Mouse (Mus musculus) midbrain, embryonic 12.5 days (tissue): ENCODE measurements around the gene Hspb2. TPM values are rescaled to one million over a fixed set of nuclear protein-coding genes. Genes with fewer than 3 reads are reported as not detected.

Experiments used
- ATAC-seq: fragments of 200-750 bp; cut with Nextera tagmentation; 2 replicates; pipeline ENCODE4 v1.8.0; 2017; ENCODE audit warnings: low read depth, moderate TSS enrichment, moderate library complexity; ENCODE audit not compliant: low FRiP score
- H3K27ac ChIP-seq: fragments of 300-500 bp; sonication (generic); replicated peaks from 2 replicates; pipeline ENCODE4 v1.5.1; 2016; ENCODE audit warnings: mild to moderate bottlenecking
- H3K27me3 ChIP-seq: fragments of 300-500 bp; sonication (generic); 2 replicates; pipeline ENCODE4 v1.6.1; 2016; ENCODE audit warnings: mild to moderate bottlenecking
- H3K36me3 ChIP-seq: fragments of 300-500 bp; sonication (generic); 2 replicates; pipeline ENCODE4 v1.6.1; 2016
- H3K4me1 ChIP-seq: fragments of 300-500 bp; sonication (generic); 2 replicates; pipeline ENCODE4 v1.6.1; 2016
- H3K4me2 ChIP-seq: fragments of 300-500 bp; sonication (generic); replicated peaks from 2 replicates; pipeline ENCODE4 v1.6.1; 2016; ENCODE audit warnings: mild to moderate bottlenecking, moderate library complexity
- H3K4me3 ChIP-seq: fragments of 300-500 bp; sonication (generic); 2 replicates; pipeline ENCODE4 v1.5.1; 2016; ENCODE audit warnings: mild to moderate bottlenecking
- H3K9ac ChIP-seq: fragments of 300-500 bp; sonication (generic); replicated peaks from 2 replicates; pipeline ENCODE4 v1.6.1; 2016; ENCODE audit warnings: mild to moderate bottlenecking, moderate library complexity
- H3K9me3 ChIP-seq: fragments of 300-500 bp; sonication (generic); 2 replicates; pipeline ENCODE4 v1.6.1; 2016; ENCODE audit warnings: mild to moderate bottlenecking
- WGBS: fragments of 180-500 bp; shearing (Covaris S2); methylation state at CpG from one replicate; pipeline ENCODE4 v1.1.7; 2016; 5-methylcytosine and 5-hydroxymethylcytosine counted together
- polyA plus RNA-seq: library from polyadenylated mRNA; unstranded; fragments of >200 nt; fragmentation: Nextera tagmentation; extraction: Ambion mirVana; gene quantifications from 2 replicates; pipeline ENCODE4 v1.2.1, GENCODE M21; 2016

The Hspb2 gene
- polyA plus RNA-seq, 1 experiment from 2014 or later: 0.48 TPM

GRCm38 (mm10) chr9:50724661-50725330, 27.4 kb downstream of the Hspb2 start:
- peak overlapping the region; percentile 29; the same call in 1 of the 2 replicates for H3K9ac ChIP-seq
- peak overlapping the region; percentile 8; the same call in 1 of the 2 replicates for H3K4me3 ChIP-seq
- peak overlapping the region; percentile 83 for H3K27ac ChIP-seq
- H3K36me3 ChIP-seq: no peaks in the 10 kb centered on the region
- H3K9me3 ChIP-seq: no peaks in the 10 kb centered on the region
- peaks cover 59% of the 10 kb centered on the region for H3K4me1 ChIP-seq
- H3K4me2 ChIP-seq: peak overlapping the region; percentile 78
- peak; percentile 8; the same call in 1 of the 2 replicates for ATAC-seq
- 0 out of 2 replicates have a peak, but pooled peaks cover 4% of the 10 kb centered on the region for H3K27me3 ChIP-seq
- WGBS: 59% methylated on average over 3 of the region's 3 CpGs

- 89% methylated on average over 2 of the region's 2 CpGs for WGBS
- H3K4me3 ChIP-seq: 0 out of 2 replicates have a peak overlapping the region, but pooled peaks have one; percentile 8
- peaks cover 59% of the 10 kb centered on the region for H3K4me1 ChIP-seq
- 0 out of 2 replicates have a peak, but pooled peaks cover 4% of the 10 kb centered on the region for H3K27me3 ChIP-seq
- H3K27ac ChIP-seq: peak overlapping the region; percentile 83
- no peak for ATAC-seq
- peak overlapping the region; percentile 78 for H3K4me2 ChIP-seq
- H3K9me3 ChIP-seq: no peaks in the 10 kb centered on the region
- peak overlapping the region; percentile 29 for H3K9ac ChIP-seq
- no peaks in the 10 kb centered on the region; the same call in 1 of the 2 replicates for H3K36me3 ChIP-seq
Observed at GRCm38 (mm10) chr9:50724147-50724546, 28.0 kb downstream of the Hspb2 start.

- Histone ChIP-seq H3K27ac (no peak overlapping the region), H3K27me3 (no peaks in the 10 kb centered on the region), H3K4me1 (peaks cover 54% of the 10 kb centered on the region), H3K9me3 (no peaks in the 10 kb centered on the region), H3K9ac (no peak overlapping the region), H3K4me3 (no peak overlapping the region), H3K36me3 (no peaks in the 10 kb centered on the region; the same call in 1 of the 2 replicates), H3K4me2 (0 out of 2 replicates have a peak overlapping the region, but pooled peaks have one; percentile 19)
- WGBS: 80% methylated on average over 7 of the region's 7 CpGs
- no peak for ATAC-seq
Observed at GRCm38 (mm10) chr9:50723406-50723805, 28.7 kb downstream of the Hspb2 start.

GRCm38 (mm10) chr9:50722451-50722911, 29.7 kb downstream of the Hspb2 start:
- no peak overlapping the region for H3K27ac ChIP-seq
- H3K4me2 ChIP-seq: no peak overlapping the region
- peaks cover 50% of the 10 kb centered on the region for H3K4me1 ChIP-seq
- H3K9me3 ChIP-seq: no peaks in the 10 kb centered on the region
- H3K36me3 ChIP-seq: no peaks in the 10 kb centered on the region; the same call in 1 of the 2 replicates
- H3K9ac ChIP-seq: no peak overlapping the region
- no peak for ATAC-seq
- H3K4me3 ChIP-seq: no peak overlapping the region
- no peaks in the 10 kb centered on the region for H3K27me3 ChIP-seq
- WGBS: 58% methylated on average over 8 of the region's 8 CpGs

- Histone ChIP-seq H3K9me3 (no peaks in the 10 kb centered on the region), H3K4me3 (no peak overlapping the region), H3K36me3 (no peaks in the 10 kb centered on the region; the same call in 1 of the 2 replicates), H3K9ac (no peak overlapping the region), H3K4me1 (peaks cover 36% of the 10 kb centered on the region), H3K27ac (no peak overlapping the region), H3K4me2 (no peak overlapping the region), H3K27me3 (no peaks in the 10 kb centered on the region)
- 37% methylated on average over 12 of the region's 12 CpGs for WGBS
- ATAC-seq: no peak
Observed at GRCm38 (mm10) chr9:50721061-50721460, 31.1 kb downstream of the Hspb2 start.

GRCm38 (mm10) chr9:50718878-50719277, 33.3 kb downstream of the Hspb2 start:
- H3K4me2 ChIP-seq: no peak overlapping the region
- 79% methylated on average over 4 of the region's 4 CpGs for WGBS
- no peaks in the 10 kb centered on the region for H3K9me3 ChIP-seq
- no peak overlapping the region for H3K4me3 ChIP-seq
- H3K9ac ChIP-seq: no peak overlapping the region
- peaks cover 17% of the 10 kb centered on the region for H3K4me1 ChIP-seq
- H3K27ac ChIP-seq: no peak overlapping the region
- ATAC-seq: no peak
- H3K27me3 ChIP-seq: no peaks in the 10 kb centered on the region
- H3K36me3 ChIP-seq: no peaks in the 10 kb centered on the region; the same call in 1 of the 2 replicates

DNA sequence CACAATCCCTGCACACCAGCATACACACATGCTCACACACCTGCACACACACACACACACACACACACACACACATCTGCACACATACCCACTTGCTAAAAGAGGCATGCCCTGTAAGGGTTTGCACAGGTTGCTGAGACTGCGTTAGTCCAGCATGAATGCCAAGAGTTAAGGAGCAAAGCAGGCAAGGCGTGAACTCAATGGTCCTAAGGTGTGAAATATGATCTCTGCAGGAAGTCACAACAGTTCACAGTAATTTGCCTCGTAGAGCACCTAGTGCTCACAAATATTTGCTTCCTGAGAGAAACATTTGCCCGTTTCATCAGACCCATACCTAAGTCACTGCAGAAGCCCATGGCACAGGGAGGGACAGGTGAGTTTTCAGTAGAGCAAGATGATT, 38.0 kb downstream of the Hspb2 start:
- no peaks in the 10 kb centered on the region for H3K4me1 ChIP-seq
- no peak overlapping the region for H3K4me2 ChIP-seq
- 77% methylated on average over 4 of the region's 4 CpGs for WGBS
- no peaks in the 10 kb centered on the region for H3K9me3 ChIP-seq
- H3K9ac ChIP-seq: no peak overlapping the region
- H3K4me3 ChIP-seq: no peak overlapping the region
- no peaks in the 10 kb centered on the region for H3K27me3 ChIP-seq
- no peak for ATAC-seq
- peaks cover 9% of the 10 kb centered on the region for H3K36me3 ChIP-seq
- H3K27ac ChIP-seq: no peak overlapping the region

DNA sequence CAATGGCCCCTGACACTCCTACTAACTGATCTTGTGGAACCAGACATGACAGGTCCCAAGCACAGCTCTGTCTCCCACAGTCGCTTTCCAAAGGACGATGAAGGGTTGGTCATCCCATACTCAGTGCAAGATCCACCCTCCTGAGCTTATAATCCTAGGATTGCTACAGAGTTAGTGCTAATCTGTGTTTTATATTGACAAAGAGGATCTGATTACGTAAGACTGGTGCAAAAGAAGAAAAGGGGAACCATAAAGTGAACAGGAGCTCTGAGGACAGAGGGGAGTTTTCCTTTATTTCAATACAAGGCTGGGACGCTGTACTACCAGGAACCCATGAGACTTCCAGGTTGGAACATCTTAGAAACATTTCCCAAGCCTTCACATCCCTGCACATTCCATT, 40.8 kb downstream of the Hspb2 start:
- Histone ChIP-seq H3K4me2 (no peak overlapping the region), H3K27me3 (no peaks in the 10 kb centered on the region), H3K36me3 (peaks cover 17% of the 10 kb centered on the region), H3K27ac (no peak overlapping the region), H3K9ac (no peak overlapping the region), H3K4me3 (no peak overlapping the region), H3K9me3 (no peaks in the 10 kb centered on the region), H3K4me1 (no peaks in the 10 kb centered on the region)
- ATAC-seq: no peak
- WGBS: 81% methylated on average over 4 of the region's 4 CpGs

DNA sequence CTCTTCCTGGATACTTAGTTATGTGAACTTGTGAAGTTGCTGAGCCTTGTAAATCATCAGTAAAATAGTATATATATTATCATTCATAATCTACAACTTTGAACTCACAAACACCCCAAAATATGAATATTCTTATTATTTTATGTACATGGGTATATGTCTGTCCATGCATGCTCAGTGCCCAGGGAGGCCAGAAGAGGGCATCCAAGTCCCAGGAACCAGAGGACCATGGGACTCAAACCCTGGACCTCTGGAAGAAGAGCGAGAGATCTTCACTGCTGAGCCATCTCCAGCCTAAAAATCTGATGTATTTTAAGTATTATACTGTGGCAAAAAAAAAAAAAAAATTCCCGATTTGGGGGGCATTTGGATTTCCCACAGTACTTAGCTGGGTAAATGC, 43.0 kb downstream of the Hspb2 start:
- Histone ChIP-seq H3K4me2 (no peak overlapping the region), H3K36me3 (peaks cover 17% of the 10 kb centered on the region), H3K27ac (no peak overlapping the region), H3K27me3 (no peaks in the 10 kb centered on the region), H3K9ac (no peak overlapping the region), H3K4me3 (no peak overlapping the region), H3K9me3 (no peaks in the 10 kb centered on the region), H3K4me1 (no peaks in the 10 kb centered on the region)
- no peak for ATAC-seq
- 26% methylated on average over 2 of the region's 2 CpGs for WGBS

DNA sequence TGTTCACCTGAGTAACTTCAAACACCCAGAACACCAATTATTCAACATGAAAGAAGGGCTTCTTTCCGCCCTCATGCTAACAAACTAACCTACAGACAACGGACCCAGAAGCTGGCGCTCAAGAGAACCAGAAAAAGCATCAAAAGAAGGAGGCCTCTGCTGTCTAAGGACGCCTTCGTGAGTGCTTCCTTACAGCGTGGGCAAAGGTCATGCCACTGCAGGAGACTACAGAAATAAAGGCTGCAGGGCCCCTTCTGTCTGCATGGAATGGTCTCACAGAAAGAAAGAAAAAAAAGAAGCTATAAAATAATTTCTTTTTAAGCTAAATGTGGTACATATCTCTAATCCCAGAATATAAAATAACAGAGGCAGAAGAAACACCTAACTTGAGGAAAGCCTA, 47.2 kb downstream of the Hspb2 start:
- no peak overlapping the region for H3K4me2 ChIP-seq
- H3K4me1 ChIP-seq: no peaks in the 10 kb centered on the region
- peaks cover 20% of the 10 kb centered on the region for H3K27me3 ChIP-seq
- H3K27ac ChIP-seq: no peak overlapping the region
- no peak overlapping the region for H3K9ac ChIP-seq
- ATAC-seq: no peak
- H3K36me3 ChIP-seq: peaks cover 31% of the 10 kb centered on the region
- H3K4me3 ChIP-seq: no peak overlapping the region
- no peaks in the 10 kb centered on the region for H3K9me3 ChIP-seq
- 30% methylated on average over 6 of the region's 6 CpGs for WGBS
